In the genomic region with DNA sequence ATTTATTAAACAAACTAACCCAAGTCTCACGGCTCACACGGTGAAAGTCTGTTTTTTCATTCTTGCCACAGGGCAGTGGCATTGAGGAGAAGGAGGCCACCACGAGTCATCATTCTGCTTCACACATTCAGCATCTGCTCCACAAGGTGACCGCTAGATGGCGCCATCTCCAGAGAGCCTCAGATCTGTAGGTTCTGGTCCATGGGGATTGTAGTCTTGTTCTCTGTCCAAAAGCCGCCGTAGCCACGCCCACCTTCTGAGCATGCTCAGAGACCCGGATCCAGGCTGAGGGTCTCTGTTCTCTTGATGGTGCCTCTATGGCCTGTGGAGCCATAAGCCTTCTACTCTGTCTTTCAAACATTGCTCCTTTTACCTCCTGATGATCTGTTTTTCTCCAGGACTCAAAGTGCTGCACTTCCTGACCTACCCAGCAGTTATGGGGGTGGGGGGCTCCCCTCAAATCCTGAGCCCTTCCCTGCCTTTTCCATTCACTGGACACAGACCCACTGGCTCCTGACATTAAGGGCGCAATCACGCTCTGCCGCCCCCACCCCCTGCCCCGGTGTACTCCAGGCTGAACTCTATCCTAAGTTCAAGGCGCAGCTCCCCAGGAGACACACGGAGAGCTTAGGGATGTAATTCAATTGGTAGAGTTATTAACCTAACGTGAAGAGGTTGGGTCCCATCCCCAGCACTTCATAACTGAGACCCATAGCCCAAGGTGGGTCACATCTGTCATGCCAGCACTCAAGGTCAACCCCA, we compare ENCODE assay signal across 9 mouse cellular contexts. TPM values are rescaled to one million over a fixed set of nuclear protein-coding genes. Genes with fewer than 3 reads are reported as not detected.
A peak's percentile ranks its signal among the peaks of the same experiment; 100 is the strongest.
DNase-seq lines count a peak whose midpoint lies in the region; ATAC-seq and TF ChIP-seq lines count a peak whose summit lies in the region.
"Had no signal": no experiment of that assay in that cellular context is flagged by ENCODE, and none has a peak within 500 bp of the region (broad histone marks: within the 10 kb centered on the region; RNA-seq: fewer than 3 reads in every experiment).

No protein-coding gene starts in this region.

- 45% methylated on average over 16 of the region's 16 CpGs for WGBS in kidney, embryonic 14.5 days
- WGBS in heart, postnatal 0 days = 49% methylated on average over 16 of the region's 16 CpGs
- WGBS in limb, embryonic 10.5 days = 47% methylated on average over 16 of the region's 16 CpGs

- H3K27me3 ChIP-seq in kidney, embryonic 14.5 days (ENCODE audit: control insufficient read depth, insufficient read depth, low read length) = no peaks in the 10 kb centered on the region
- no peaks in the 10 kb centered on the region for H3K27me3 ChIP-seq in heart, postnatal 0 days (ENCODE audit: control insufficient read depth, insufficient read depth, low read length)
- H3K27me3 ChIP-seq in limb, embryonic 10.5 days (ENCODE audit: low read depth, poor library complexity, severe bottlenecking) = no peaks in the 10 kb centered on the region

- no peak for ATAC-seq in kidney, embryonic 14.5 days (ENCODE audit: low FRiP score, low TSS enrichment)
- peak; percentile 39 for ATAC-seq in heart, postnatal 0 days (ENCODE audit: insufficient read depth, low read depth)

- no peaks in the 10 kb centered on the region for H3K36me3 ChIP-seq in kidney, embryonic 14.5 days (ENCODE audit: control insufficient read depth, insufficient read depth, low read length)
- no peaks in the 10 kb centered on the region for H3K36me3 ChIP-seq in heart, postnatal 0 days (replicated peaks; ENCODE audit: control insufficient read depth, insufficient read depth, low read length)
- no peaks in the 10 kb centered on the region for H3K36me3 ChIP-seq in limb, embryonic 10.5 days

- peak; percentile 66 for TF ChIP-seq CTCF in heart, postnatal 0 days (IDR thresholded peaks at IDR 0.05; ENCODE audit: low read depth)

- peak; percentile 58 for DNase-seq in kidney, adult 11 months
- DNase-seq in MN1 (ENCODE audit: low spot score) = peak; percentile 57
- peak; percentile 22 for DNase-seq in cerebellum, adult 8-10 months
- peak; percentile 34 for DNase-seq in heart, postnatal 0 days (ENCODE audit: low spot score)
- peak; percentile 69 for DNase-seq in limb, embryonic 10.5 days (ENCODE audit: low spot score)
- peak; percentile 19 for DNase-seq in ovary, adult 18-20 months (ENCODE audit: low spot score)
- DNase-seq in urinary bladder, postnatal 25 days (ENCODE audit: low spot score) = peak; percentile 66

- TF ChIP-seq EP300 in heart, postnatal 0 days (IDR thresholded peaks at IDR 0.05; ENCODE audit: low read depth) = no peak

- 0 out of 2 replicates have a peak, but pooled peaks cover 3% of the 10 kb centered on the region for H3K9me3 ChIP-seq in kidney, embryonic 14.5 days (ENCODE audit: control insufficient read depth, low read length)
- H3K9me3 ChIP-seq in heart, postnatal 0 days (replicated peaks; ENCODE audit: control insufficient read depth, low read length) = no peaks in the 10 kb centered on the region
- H3K9me3 ChIP-seq in limb, embryonic 10.5 days (replicated peaks) = no peaks in the 10 kb centered on the region

- no peak overlapping the region for H3K9ac ChIP-seq in kidney, embryonic 14.5 days (ENCODE audit: low read depth, low read length)
- H3K9ac ChIP-seq in heart, postnatal 0 days (replicated peaks; ENCODE audit: low read depth, low read length) = no peak overlapping the region

- H3K4me1 ChIP-seq in kidney, embryonic 14.5 days (ENCODE audit: control insufficient read depth, insufficient read depth, low read length) = no peaks in the 10 kb centered on the region
- no peaks in the 10 kb centered on the region for H3K4me1 ChIP-seq in heart, postnatal 0 days (ENCODE audit: control insufficient read depth, insufficient read depth)
- H3K4me1 ChIP-seq in limb, embryonic 10.5 days = no peaks in the 10 kb centered on the region

- no peak overlapping the region for H3K4me3 ChIP-seq in kidney, embryonic 14.5 days (ENCODE audit: low read length)
- no peak overlapping the region for H3K4me3 ChIP-seq in heart, postnatal 0 days (ENCODE audit: low read depth, low read length)
- no peak overlapping the region for H3K4me3 ChIP-seq in limb, embryonic 10.5 days

- no peak overlapping the region for H3K4me2 ChIP-seq in kidney, embryonic 14.5 days (replicated peaks; ENCODE audit: low read depth, low read length)
- H3K4me2 ChIP-seq in heart, postnatal 0 days (ENCODE audit: low read depth, low read length) = no peak overlapping the region

- H3K27ac ChIP-seq in kidney, embryonic 14.5 days (ENCODE audit: low read depth, low read length) = no peak overlapping the region
- no peak overlapping the region for H3K27ac ChIP-seq in heart, postnatal 0 days (ENCODE audit: low read depth)
- no peak overlapping the region for H3K27ac ChIP-seq in limb, embryonic 10.5 days

RNA-seq across cellular contexts. Expression of gene Cldn13, which starts 2.9 kb away (rescaled TPM):
- 0.20 and 0.24 TPM in 2 replicates for polyA plus RNA-seq in kidney, embryonic 14.5 days (2014; fragmentation: Nextera tagmentation; extraction: Ambion mirVana)
- not detected in 2 replicates for total RNA-seq in heart, postnatal 0 days (2014; rRNA removed; ENCODE audit: low replicate concordance)
- 0.18 and 0.22 TPM in 2 replicates for polyA plus RNA-seq in heart, postnatal 0 days (2015; fragmentation: Nextera tagmentation; extraction: Ambion mirVana)
- polyA plus RNA-seq in limb, embryonic 10.5 days (2016; fragmentation: Nextera tagmentation; extraction: Ambion mirVana) = 2.1 and 2.3 TPM in 2 replicates

RNA-seq across cellular contexts. Expression of gene Tmem270, which starts 11.7 kb away (rescaled TPM):
- polyA plus RNA-seq in kidney, embryonic 14.5 days (2014; fragmentation: Nextera tagmentation; extraction: Ambion mirVana) = not detected in 2 replicates
- total RNA-seq in heart, postnatal 0 days (2014; rRNA removed; ENCODE audit: low replicate concordance) = not detected in 2 replicates
- polyA plus RNA-seq in heart, postnatal 0 days (2015; fragmentation: Nextera tagmentation; extraction: Ambion mirVana) = not detected in 2 replicates
- polyA plus RNA-seq in limb, embryonic 10.5 days (2016; fragmentation: Nextera tagmentation; extraction: Ambion mirVana) = not detected in 2 replicates
- polyA plus RNA-seq: neural tube, embryonic 11.5 days had no signal

RNA-seq across cellular contexts. Expression of gene Mettl27, which starts 13.9 kb away (rescaled TPM):
- polyA plus RNA-seq in kidney, embryonic 14.5 days (2014; fragmentation: Nextera tagmentation; extraction: Ambion mirVana) = 19.4 and 26.6 TPM in 2 replicates
- 4.6 and 9.4 TPM in 2 replicates for total RNA-seq in heart, postnatal 0 days (2014; rRNA removed; ENCODE audit: low replicate concordance)
- polyA plus RNA-seq in heart, postnatal 0 days (2015; fragmentation: Nextera tagmentation; extraction: Ambion mirVana) = 6.4 and 8.3 TPM in 2 replicates
- 11.0 and 16.5 TPM in 2 replicates for polyA plus RNA-seq in limb, embryonic 10.5 days (2016; fragmentation: Nextera tagmentation; extraction: Ambion mirVana)

RNA-seq across cellular contexts. Expression of gene Cldn4, which starts 28.5 kb away (rescaled TPM):
- 73.4 and 76.1 TPM in 2 replicates for polyA plus RNA-seq in kidney, embryonic 14.5 days (2014; fragmentation: Nextera tagmentation; extraction: Ambion mirVana)
- 0.12 and 10.2 TPM in 2 replicates for total RNA-seq in heart, postnatal 0 days (2014; rRNA removed; ENCODE audit: low replicate concordance)
- 0.18 TPM in 1 of 2 replicates, not detected in the other for polyA plus RNA-seq in heart, postnatal 0 days (2015; fragmentation: Nextera tagmentation; extraction: Ambion mirVana)
- polyA plus RNA-seq in limb, embryonic 10.5 days (2016; fragmentation: Nextera tagmentation; extraction: Ambion mirVana) = 9.8 and 10.0 TPM in 2 replicates

Comparison
In these comparisons a context has a peak if more than half of its experiments do, and no peak if none do; other contexts are left out.
1. DNase-seq: peak in every context shown above with its lines; median percentile 69 in limb, embryonic 10.5 days; 66 in urinary bladder, postnatal 25 days; 58 in kidney, adult 11 months; 57 in MN1; 34 in heart, postnatal 0 days; 22 in cerebellum, adult 8-10 months; 19 in ovary, adult 18-20 months.